In genomic region chr11:86350636-86351138, GRCm38 (mm10) we compare ENCODE assay signal across 32 mouse cellular contexts.
"Had no signal": no experiment of that assay in that cellular context is flagged by ENCODE, and none has a peak within 500 bp of the region (broad histone marks: within the 10 kb centered on the region; RNA-seq: fewer than 3 reads in every experiment).

No protein-coding gene starts in this region.

- H3K36me3 ChIP-seq: midbrain, embryonic 15.5 days had no signal

- H3K9me3 ChIP-seq: limb, embryonic 10.5 days; limb, embryonic 12.5 days; limb, embryonic 13.5 days; limb, embryonic 15.5 days; liver, embryonic 12.5 days; liver, embryonic 13.5 days; liver, embryonic 15.5 days; lung, embryonic 15.5 days; megakaryocyte, embryonic 14.5 days; midbrain, embryonic 10.5 days; midbrain, embryonic 12.5 days; midbrain, embryonic 13.5 days; midbrain, embryonic 15.5 days; neural tube, embryonic 12.5 days; neural tube, embryonic 13.5 days had no signal

- H3K27ac ChIP-seq: left cerebral cortex, adult 2 months; limb, embryonic 10.5 days; limb, embryonic 12.5 days; limb, embryonic 13.5 days; limb, embryonic 15.5 days; liver, embryonic 12.5 days; liver, embryonic 13.5 days; liver, embryonic 14.5 days; liver, embryonic 15.5 days; lung, embryonic 15.5 days; macrophage; midbrain, embryonic 10.5 days; midbrain, embryonic 12.5 days; midbrain, embryonic 13.5 days; midbrain, embryonic 15.5 days; neural tube, embryonic 12.5 days; neural tube, embryonic 13.5 days had no signal

- ATAC-seq: liver, embryonic 12.5 days; liver, postnatal 0 days; lung, postnatal 0 days; midbrain, embryonic 13.5 days; midbrain, embryonic 15.5 days; midbrain, embryonic 16.5 days had no signal

- H3K4me3 ChIP-seq: left cerebral cortex, adult 2 months; limb, embryonic 10.5 days; limb, embryonic 12.5 days; limb, embryonic 13.5 days; limb, embryonic 15.5 days; liver, embryonic 12.5 days; liver, embryonic 13.5 days; liver, embryonic 15.5 days; lung, embryonic 15.5 days; megakaryocyte, embryonic 14.5 days; midbrain, embryonic 10.5 days; midbrain, embryonic 12.5 days; midbrain, embryonic 13.5 days; midbrain, embryonic 15.5 days; myocyte; neural tube, embryonic 12.5 days; neural tube, embryonic 13.5 days had no signal

- H3K9ac ChIP-seq: limb, embryonic 12.5 days; limb, embryonic 13.5 days; limb, embryonic 15.5 days; liver, embryonic 12.5 days; liver, embryonic 13.5 days; liver, embryonic 14.5 days; liver, embryonic 15.5 days; liver, postnatal 0 days; lung, embryonic 14.5 days; lung, embryonic 15.5 days; midbrain, embryonic 12.5 days; midbrain, embryonic 13.5 days; midbrain, embryonic 15.5 days; neural tube, embryonic 12.5 days; neural tube, embryonic 13.5 days had no signal

- DNase-seq: left cerebral cortex, postnatal 4 days; liver; liver, embryonic 13.5 days; liver, postnatal 0 days; lung, adult 18-20 months; lung, adult 2 months; lung, embryonic 14.5 days; lung, postnatal 10 days; lung, postnatal 14 days; lung, postnatal 36 days; lung, postnatal 4 days had no signal

- H3K27me3 ChIP-seq: limb, embryonic 12.5 days; limb, embryonic 13.5 days; limb, embryonic 15.5 days; liver, embryonic 12.5 days; liver, embryonic 13.5 days; liver, embryonic 15.5 days; lung, embryonic 15.5 days; megakaryocyte, embryonic 14.5 days; midbrain, embryonic 12.5 days; midbrain, embryonic 13.5 days; midbrain, embryonic 15.5 days; neural tube, embryonic 12.5 days; neural tube, embryonic 13.5 days had no signal

- H3K4me2 ChIP-seq: limb, embryonic 12.5 days; limb, embryonic 13.5 days; limb, embryonic 15.5 days; liver, embryonic 11.5 days; liver, embryonic 12.5 days; liver, embryonic 13.5 days; liver, embryonic 15.5 days; lung, embryonic 14.5 days; lung, embryonic 15.5 days; midbrain, embryonic 12.5 days; midbrain, embryonic 13.5 days; midbrain, embryonic 15.5 days; neural tube, embryonic 12.5 days; neural tube, embryonic 13.5 days had no signal
